Mouse (Mus musculus): ENCODE measurements around the gene Mrpl3.
"Not testable (repeated sequence)": the region's sequence is repeated elsewhere in the genome, so short reads cannot be mapped to it uniquely, and the experiment has no call there.

Mrpl3 gene

GRCm38 (mm10) chr9:105053147-105053557 lies at the start of gene Mrpl3:
TSS of gene Mrpl3 (plus strand) at chr9:105053239.
- DNase-seq, result peak; percentile 81

- no peak for DNase-seq
These were observed 42.3 kb upstream of the Mrpl3 start for GRCm38 (mm10) chr9:105010721-105011120.

DNA sequence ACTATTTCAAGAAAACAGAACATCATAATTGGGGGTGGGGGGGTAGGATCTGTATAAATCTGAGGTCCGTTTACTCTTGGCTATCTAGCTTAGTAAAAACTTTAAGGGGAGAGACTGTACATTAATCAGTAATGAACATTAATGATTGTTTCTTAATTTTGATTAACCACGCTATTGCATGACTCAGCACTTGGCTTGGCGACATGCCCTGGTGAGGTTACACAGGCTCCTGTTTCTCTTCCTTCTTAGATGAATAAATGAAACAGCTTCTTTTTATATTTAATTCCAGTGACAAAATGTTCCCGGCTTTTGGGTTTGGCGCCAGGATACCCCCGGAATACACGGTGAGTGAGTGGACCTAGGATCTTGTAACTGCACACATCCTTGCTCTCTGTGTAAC lies 34.9 kb upstream of the Mrpl3 start:
- no peak for DNase-seq

- no peak for DNase-seq
These were observed 24.7 kb upstream of the Mrpl3 start for GRCm38 (mm10) chr9:105028311-105028710.

GRCm38 (mm10) chr9:105032572-105032971 lies 20.5 kb upstream of the Mrpl3 start:
- DNase-seq, result no peak

- DNase-seq, result no peak
These were observed 19.4 kb upstream of the Mrpl3 start for GRCm38 (mm10) chr9:105033641-105034040.

GRCm38 (mm10) chr9:105037847-105038246 lies 15.2 kb upstream of the Mrpl3 start:
- DNase-seq, result no peak

- DNase-seq, result no peak
These were observed 7.0 kb upstream of the Mrpl3 start for GRCm38 (mm10) chr9:105046014-105046413.

GRCm38 (mm10) chr9:105048351-105048750 lies 4.7 kb upstream of the Mrpl3 start:
- peak; percentile 66 for DNase-seq

GRCm38 (mm10) chr9:105049636-105050035 lies 3.4 kb upstream of the Mrpl3 start:
- no peak for DNase-seq

GRCm38 (mm10) chr9:105050257-105050656 lies 2.8 kb upstream of the Mrpl3 start:
- DNase-seq, result no peak

DNA sequence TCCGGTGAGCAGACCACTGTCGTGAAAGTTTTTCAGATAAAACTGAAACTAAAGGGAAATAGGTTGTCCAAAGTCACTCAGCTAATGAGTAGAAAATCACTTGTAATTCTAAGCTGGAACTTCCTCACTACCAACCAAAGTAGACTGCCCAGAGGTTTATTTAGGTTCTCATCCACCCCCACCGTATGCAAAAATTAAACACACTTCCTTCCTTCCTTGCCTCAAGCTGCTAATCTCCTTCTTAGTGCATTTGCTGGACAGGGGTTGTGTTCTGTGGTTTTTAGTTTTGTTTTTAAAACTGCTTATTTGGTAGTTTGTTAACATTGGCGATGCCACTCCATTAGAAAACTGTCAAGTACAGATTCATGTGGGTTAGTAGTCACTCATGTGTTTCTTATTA lies 773 bp downstream of the Mrpl3 start:
- no peak for DNase-seq

DNA sequence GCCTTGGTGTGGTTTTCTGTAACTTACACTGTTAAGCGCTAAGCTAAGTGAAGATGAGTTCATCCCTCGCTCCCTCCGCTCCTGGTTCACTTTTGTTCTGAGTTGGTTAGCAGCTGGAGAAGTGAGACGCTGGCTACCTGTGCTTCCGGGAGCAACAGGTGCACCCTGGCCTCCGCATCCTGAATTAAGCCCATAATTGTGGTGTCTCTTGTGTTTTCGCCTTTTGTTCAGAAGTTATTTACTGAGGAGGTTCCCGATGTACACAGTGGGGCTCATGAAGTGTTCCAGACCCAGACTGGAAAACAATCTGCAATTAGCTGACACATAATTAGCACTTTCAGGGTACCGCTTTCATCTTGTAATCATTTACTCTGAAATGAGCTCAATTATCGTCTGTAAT lies 16.1 kb downstream of the Mrpl3 start:
- no peak for DNase-seq

GRCm38 (mm10) chr9:105072991-105073748 lies 20.1 kb downstream of the Mrpl3 start:
- DNase-seq, result no peak

GRCm38 (mm10) chr9:105074851-105075250 lies 21.8 kb downstream of the Mrpl3 start:
- DNase-seq, result no peak

- DNase-seq, result no peak
These were observed 23.9 kb downstream of the Mrpl3 start for GRCm38 (mm10) chr9:105076756-105077424.

DNA sequence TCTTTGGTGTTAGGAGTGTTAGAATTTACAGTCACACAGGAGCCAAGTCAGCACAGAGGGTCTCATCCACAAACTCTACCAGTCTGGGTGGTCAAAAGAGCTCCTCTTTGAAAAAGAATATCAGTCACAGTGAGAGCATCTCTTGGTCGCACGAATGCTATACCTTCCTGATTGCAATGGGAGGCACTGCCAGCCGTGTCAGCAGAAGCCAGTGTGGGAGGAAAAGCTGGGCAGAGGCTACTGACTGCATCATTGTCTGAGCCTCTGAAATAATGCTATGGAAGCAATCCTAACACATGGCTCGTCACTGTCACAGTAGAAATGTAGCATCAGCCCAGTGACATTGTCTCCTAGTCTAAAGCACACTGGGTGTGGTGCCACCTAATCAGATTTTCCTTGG lies 25.4 kb downstream of the Mrpl3 start:
- DNase-seq, result no peak

GRCm38 (mm10) chr9:105080246-105080645 lies 27.2 kb downstream of the Mrpl3 start:
- no peak for DNase-seq

GRCm38 (mm10) chr9:105100807-105101570 lies 48.0 kb downstream of the Mrpl3 start:
- no peak for DNase-seq

- peak; percentile 20 for DNase-seq
These were observed 48.9 kb downstream of the Mrpl3 start for GRCm38 (mm10) chr9:105101911-105102310.

GRCm38 (mm10) chr9:105103893-105104292 lies 50.9 kb downstream of the Mrpl3 start:
- DNase-seq, result no peak

- not testable (repeated sequence) for DNase-seq
These were observed 72.2 kb downstream of the Mrpl3 start for GRCm38 (mm10) chr9:105125206-105125605.

Data from right cerebral cortex, postnatal 25 days (tissue).